Mouse (Mus musculus) kidney, adult 18-20 months (tissue): Measurements from ENCODE around the gene Gm38392.
"Not testable (repeated sequence)": the region's sequence is repeated elsewhere in the genome, so short reads cannot be mapped to it uniquely, and the experiment has no call there.

ENCODE experiments used
- DNase-seq: peaks from one replicate; pipeline ENCODE4 v3.0.0; 2021

The Gm38392 gene

GRCm38 (mm10) chr3:88276529-88277143, 10.4 kb downstream of the Gm38392 start:
- peak; percentile 49 for DNase-seq

GRCm38 (mm10) chr3:88276121-88276520, 10.9 kb downstream of the Gm38392 start:
- DNase-seq, result no peak

GRCm38 (mm10) chr3:88274002-88274401, 13.0 kb downstream of the Gm38392 start:
- no peak for DNase-seq

- DNase-seq, result no peak
Observed at GRCm38 (mm10) chr3:88271859-88272258, 15.2 kb downstream of the Gm38392 start.

GRCm38 (mm10) chr3:88271298-88271697, 15.7 kb downstream of the Gm38392 start:
- DNase-seq, result not testable (repeated sequence)

- DNase-seq, result no peak
Observed at GRCm38 (mm10) chr3:88268991-88269390, 18.0 kb downstream of the Gm38392 start.

GRCm38 (mm10) chr3:88268014-88268413, 19.0 kb downstream of the Gm38392 start:
- DNase-seq, result not testable (repeated sequence)

GRCm38 (mm10) chr3:88262346-88262745, 24.7 kb downstream of the Gm38392 start:
- no peak for DNase-seq

GRCm38 (mm10) chr3:88256382-88256781, 30.6 kb downstream of the Gm38392 start:
- DNase-seq, result no peak

GRCm38 (mm10) chr3:88255950-88256349, 31.1 kb downstream of the Gm38392 start:
- no peak for DNase-seq

GRCm38 (mm10) chr3:88254268-88254926, 32.6 kb downstream of the Gm38392 start, which contains the start of gene Rhbg:
Gene Rhbg, minus strand, starts transcription at chr3:88254709.
- DNase-seq, result peak; percentile 84

GRCm38 (mm10) chr3:88252739-88253138, 34.3 kb downstream of the Gm38392 start:
- no peak for DNase-seq

- DNase-seq, result no peak
Observed at GRCm38 (mm10) chr3:88248406-88248805, 38.6 kb downstream of the Gm38392 start.

- no peak for DNase-seq
Observed at GRCm38 (mm10) chr3:88247666-88248065, 39.3 kb downstream of the Gm38392 start.

- DNase-seq, result peak; percentile 77
Observed at GRCm38 (mm10) chr3:88245811-88246210, 41.2 kb downstream of the Gm38392 start.

- DNase-seq, result peak; percentile 51
Observed at GRCm38 (mm10) chr3:88244071-88244470, 42.9 kb downstream of the Gm38392 start.

- DNase-seq, result peak; percentile 79
Observed at GRCm38 (mm10) chr3:88242531-88242930, 44.5 kb downstream of the Gm38392 start.

GRCm38 (mm10) chr3:88241045-88241786, 45.8 kb downstream of the Gm38392 start:
- no peak for DNase-seq

GRCm38 (mm10) chr3:88239446-88239845, 47.6 kb downstream of the Gm38392 start:
- no peak for DNase-seq

- no peak for DNase-seq
Observed at GRCm38 (mm10) chr3:88238866-88239391, 48.1 kb downstream of the Gm38392 start.

- peak; percentile 32 for DNase-seq
Observed at GRCm38 (mm10) chr3:88237556-88238194, 49.3 kb downstream of the Gm38392 start.

- no peak for DNase-seq
Observed at GRCm38 (mm10) chr3:88237161-88237555, 49.9 kb downstream of the Gm38392 start.

GRCm38 (mm10) chr3:88235616-88236015, 51.4 kb downstream of the Gm38392 start:
- DNase-seq, result no peak
